Mouse (Mus musculus) myocyte (in vitro differentiated cells): ENCODE measurements around the gene Tcl1b5. TPM values are rescaled to one million over a fixed set of nuclear protein-coding genes. Genes with fewer than 3 reads are reported as not detected.
"Not testable (repeated sequence)": the region's sequence is repeated elsewhere in the genome, so short reads cannot be mapped to it uniquely, and the experiment has no call there.

Source experiments
- H3K27me3 ChIP-seq: one replicate; pipeline ENCODE4 v1.6.1; 2011; ENCODE audit not compliant: control insufficient read depth, insufficient read depth, insufficient read length
- H3K36me3 ChIP-seq: one replicate; pipeline ENCODE4 v1.6.1; 2011; ENCODE audit not compliant: control insufficient read depth, insufficient read depth
- H3K4me2 ChIP-seq: one replicate; pipeline ENCODE4 v1.6.1; 2011; ENCODE audit warnings: low read depth, control low read depth
- H3K4me3 ChIP-seq: one replicate; pipeline ENCODE4 v1.5.1; 2011; ENCODE audit warnings: mild to moderate bottlenecking, control low read depth, moderate library complexity
- H3K79me2 ChIP-seq: one replicate; pipeline ENCODE4 v1.6.1; 2011; ENCODE audit not compliant: control insufficient read depth, insufficient read depth
- H3ac ChIP-seq: one replicate; pipeline ENCODE4 v1.6.1; 2011; ENCODE audit not compliant: control insufficient read depth, insufficient read length
- CEBPB ChIP-seq: IDR thresholded peaks from 2 replicates; pipeline ENCODE4 v1.6.1; 2011; ENCODE audit warnings: mild to moderate bottlenecking, moderate library complexity; ENCODE audit not compliant: poor library complexity, insufficient read depth, severe bottlenecking
- E2F4 ChIP-seq: IDR thresholded peaks from one replicate; pipeline ENCODE4 v1.6.1; 2011; ENCODE audit warnings: mild to moderate bottlenecking, control low read depth, moderate library complexity; ENCODE audit not compliant: insufficient read depth
- MAX ChIP-seq: IDR thresholded peaks from one replicate; pipeline ENCODE4 v1.6.1; 2011; ENCODE audit warnings: low read depth, mild to moderate bottlenecking, control low read depth
- MYOD1 ChIP-seq, 3 experiments: IDR thresholded peaks; one replicate each; pipeline ENCODE4 v1.6.1; 2011; ENCODE audit warnings: control low read depth in 2 of 3, low read depth in 2 of 3, mild to moderate bottlenecking in 2 of 3, moderate library complexity in 1 of 3; ENCODE audit not compliant: insufficient read length in 2 of 3, control insufficient read depth in 1 of 3
- MYOG ChIP-seq, 3 experiments: IDR thresholded peaks; one replicate each; pipeline ENCODE4 v1.6.1; 2011; ENCODE audit warnings: control low read depth in 2 of 3, low read depth in 2 of 3, mild to moderate bottlenecking in 2 of 3; ENCODE audit not compliant: insufficient read length in 2 of 3, control insufficient read depth in 1 of 3, insufficient read depth in 1 of 3
- POLR2A ChIP-seq: IDR thresholded peaks from one replicate; pipeline ENCODE4 v1.6.1; 2011; ENCODE audit warnings: low read depth, mild to moderate bottlenecking, control low read depth, moderate library complexity; ENCODE audit not compliant: insufficient read length
- POLR2AphosphoS2 ChIP-seq: IDR thresholded peaks from one replicate; pipeline ENCODE4 v1.6.1; 2011; ENCODE audit warnings: low read depth, control low read depth; ENCODE audit not compliant: insufficient read length
- TCF3 ChIP-seq: IDR thresholded peaks from one replicate; pipeline ENCODE4 v1.6.1; 2011; ENCODE audit warnings: low read depth, control low read depth; ENCODE audit not compliant: insufficient read length
- USF1 ChIP-seq: IDR thresholded peaks from one replicate; pipeline ENCODE4 v1.6.1; 2011; ENCODE audit warnings: low read depth, mild to moderate bottlenecking, control low read depth, moderate library complexity
- polyA plus RNA-seq: library from polyadenylated mRNA; unstranded; fragments of >200 nt; fragmentation: generic; extraction: Trizol; gene quantifications from one replicate; pipeline ENCODE4 v1.2.1, GENCODE M21; 2012; ENCODE audit warnings: missing spikeins

The Tcl1b5 gene
- polyA plus RNA-seq, 1 experiment, result 0.04 TPM

GRCm38 (mm10) chr12:105159390-105159789, 16.8 kb upstream of the Tcl1b5 start, which contains the start of gene Tcl1b1:
Tcl1b1 (plus strand) TSS chr12:105159690.
- no peak within 1 kb of the TSS for H3ac ChIP-seq

DNA sequence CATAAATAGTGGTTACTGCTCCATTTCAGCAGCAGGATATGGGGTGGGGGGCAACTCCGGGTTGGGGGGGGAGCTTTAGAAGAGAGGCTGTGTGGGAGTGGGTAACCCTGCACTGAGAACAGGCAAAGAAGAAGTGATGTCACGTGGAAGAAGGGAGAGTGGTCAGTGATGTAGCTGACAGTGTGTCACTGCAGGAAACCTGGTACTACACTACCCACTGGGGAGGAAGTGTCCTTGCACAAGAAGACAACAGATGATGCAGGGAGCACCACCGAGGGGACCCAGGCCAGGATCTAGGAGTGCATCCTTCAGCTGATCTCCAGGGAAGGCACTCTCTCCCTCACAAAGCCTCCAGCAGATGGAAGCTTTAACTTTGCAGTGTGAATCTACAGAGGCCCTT, 9.4 kb upstream of the Tcl1b5 start:
- Histone ChIP-seq H3K79me2 (no peaks in the 10 kb centered on the region), H3K27me3 (no peaks in the 10 kb centered on the region), H3ac (no peak overlapping the region), H3K4me2 (no peak overlapping the region), H3K36me3 (no peaks in the 10 kb centered on the region), H3K4me3 (no peak overlapping the region)
- TF ChIP-seq MYOD1 (IDR thresholded peaks at IDR 0.05; ENCODE audit: control insufficient read depth in 1 of 3, insufficient read length in 2 of 3, low read depth in 2 of 3) (no peak), MYOG (IDR thresholded peaks at IDR 0.05; ENCODE audit: control insufficient read depth in 1 of 3, insufficient read depth in 1 of 3, insufficient read length in 2 of 3, low read depth in 2 of 3) (no peak), USF1 (no peak), TCF3 (no peak), CEBPB (no peak)

More at GRCm38 (mm10) chr12:105159390-105159789, 16.8 kb upstream of the Tcl1b5 start, which contains the start of gene Tcl1b1:
- TF ChIP-seq E2F4, result no peak
- TF ChIP-seq USF1, result no peak
- Histone ChIP-seq H3K27me3 (no peaks in the 10 kb centered on the region), H3K36me3 (no peaks in the 10 kb centered on the region), H3K79me2 (no peaks in the 10 kb centered on the region), H3K4me3 (no peak within 1 kb of the TSS), H3K4me2 (no peak within 1 kb of the TSS)

- Histone ChIP-seq H3ac (no peak overlapping the region), H3K4me3 (no peak overlapping the region), H3K79me2 (no peaks in the 10 kb centered on the region), H3K4me2 (no peak overlapping the region), H3K36me3 (no peaks in the 10 kb centered on the region), H3K27me3 (no peaks in the 10 kb centered on the region)
- TF ChIP-seq MYOG (IDR thresholded peaks at IDR 0.05; ENCODE audit: control insufficient read depth in 1 of 3, insufficient read depth in 1 of 3, insufficient read length in 2 of 3, low read depth in 2 of 3), result no peak
- TF ChIP-seq POLR2A, result no peak
- no peak for TF ChIP-seq POLR2AphosphoS2
- TF ChIP-seq MAX, result no peak
Measured at GRCm38 (mm10) chr12:105173366-105173765, 2.8 kb upstream of the Tcl1b5 start.

- not testable (repeated sequence) for H3K4me3 ChIP-seq, H3K27me3 ChIP-seq, H3K4me2 ChIP-seq, H3K79me2 ChIP-seq, H3K36me3 ChIP-seq, H3ac ChIP-seq
Measured at GRCm38 (mm10) chr12:105174318-105174717, 1.8 kb upstream of the Tcl1b5 start.

DNA sequence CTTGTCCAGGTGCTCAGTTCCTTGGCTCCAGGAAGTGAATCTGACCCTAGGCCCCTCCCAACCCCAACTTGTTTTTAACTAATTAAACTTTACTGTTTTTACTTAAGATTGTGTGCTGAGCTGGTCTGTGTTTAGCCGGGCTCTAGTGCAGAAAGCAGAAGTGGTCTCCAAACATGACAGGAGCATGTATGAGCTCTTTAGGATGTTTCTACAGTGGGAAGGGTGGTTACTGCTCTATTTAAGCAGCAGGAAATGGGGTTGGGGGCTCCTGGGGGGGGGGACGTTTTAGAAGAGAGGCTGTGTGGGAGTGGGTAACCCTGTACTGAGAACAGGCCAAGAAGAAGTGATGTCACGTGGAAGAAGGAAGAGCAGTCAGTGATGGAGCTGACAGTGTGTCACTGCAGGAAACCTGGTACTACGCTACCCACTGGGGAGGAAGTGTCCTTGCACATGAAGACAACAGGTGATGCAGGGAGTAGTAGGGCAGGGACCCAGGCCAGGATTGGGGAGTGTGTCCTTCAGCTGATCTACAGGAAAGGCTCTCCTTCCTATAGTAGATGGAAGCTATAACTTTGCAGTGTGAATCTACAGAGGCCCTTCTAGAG, 5.0 kb downstream of the Tcl1b5 start:
- not testable (repeated sequence) for H3K79me2 ChIP-seq, H3K4me3 ChIP-seq, H3ac ChIP-seq, H3K36me3 ChIP-seq, H3K4me2 ChIP-seq, H3K27me3 ChIP-seq

DNA sequence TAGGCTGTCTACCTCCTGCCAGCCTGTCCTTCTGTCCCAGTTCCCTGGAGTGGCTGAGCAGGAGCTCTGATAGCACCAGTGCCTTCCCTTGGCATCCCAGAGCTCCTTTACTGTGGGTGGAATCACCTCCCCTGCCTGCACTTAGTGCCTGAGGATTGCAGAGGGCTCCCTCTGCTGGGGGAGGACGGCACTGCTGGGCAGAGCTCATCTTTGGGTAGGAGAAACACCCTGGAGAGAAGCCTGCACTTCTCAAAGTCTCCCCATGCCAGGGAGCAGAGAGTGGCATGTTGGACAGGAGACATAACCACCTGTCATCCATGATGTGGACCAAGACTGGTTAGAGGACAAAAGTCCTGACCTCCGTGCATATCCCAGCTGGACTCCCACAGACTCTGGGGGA, 12.8 kb downstream of the Tcl1b5 start:
- H3K4me2 ChIP-seq, H3K4me3 ChIP-seq, H3ac ChIP-seq, H3K36me3 ChIP-seq, H3K79me2 ChIP-seq, H3K27me3 ChIP-seq: not testable (repeated sequence)

DNA sequence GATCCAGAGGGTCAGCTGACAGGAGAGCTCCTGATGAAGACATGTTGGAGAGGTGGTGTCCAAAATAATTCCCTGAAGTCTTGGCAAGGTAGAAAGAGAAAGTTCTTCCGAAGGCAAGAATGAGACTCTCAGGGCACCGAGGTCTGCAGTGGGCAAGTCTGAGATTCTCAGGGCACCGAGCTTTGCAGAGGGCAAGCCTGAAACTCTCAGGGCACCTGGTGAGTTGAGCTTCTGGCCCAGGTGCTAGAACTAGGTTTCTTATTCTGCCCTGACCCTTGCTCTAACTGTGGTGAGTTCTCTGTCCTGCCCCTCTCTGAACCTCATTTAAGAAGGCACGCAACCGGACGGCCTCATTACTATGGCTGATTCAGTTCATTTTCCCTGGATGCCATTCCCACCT, 14.6 kb downstream of the Tcl1b5 start, which contains the start of gene Tcl1b3:
Gene Tcl1b3, plus strand, starts transcription at position 301 of the 400 bp plus-strand sequence.
- not testable (repeated sequence) for H3K4me3 ChIP-seq, H3K36me3 ChIP-seq, H3K4me2 ChIP-seq, H3K79me2 ChIP-seq, H3ac ChIP-seq, H3K27me3 ChIP-seq

DNA sequence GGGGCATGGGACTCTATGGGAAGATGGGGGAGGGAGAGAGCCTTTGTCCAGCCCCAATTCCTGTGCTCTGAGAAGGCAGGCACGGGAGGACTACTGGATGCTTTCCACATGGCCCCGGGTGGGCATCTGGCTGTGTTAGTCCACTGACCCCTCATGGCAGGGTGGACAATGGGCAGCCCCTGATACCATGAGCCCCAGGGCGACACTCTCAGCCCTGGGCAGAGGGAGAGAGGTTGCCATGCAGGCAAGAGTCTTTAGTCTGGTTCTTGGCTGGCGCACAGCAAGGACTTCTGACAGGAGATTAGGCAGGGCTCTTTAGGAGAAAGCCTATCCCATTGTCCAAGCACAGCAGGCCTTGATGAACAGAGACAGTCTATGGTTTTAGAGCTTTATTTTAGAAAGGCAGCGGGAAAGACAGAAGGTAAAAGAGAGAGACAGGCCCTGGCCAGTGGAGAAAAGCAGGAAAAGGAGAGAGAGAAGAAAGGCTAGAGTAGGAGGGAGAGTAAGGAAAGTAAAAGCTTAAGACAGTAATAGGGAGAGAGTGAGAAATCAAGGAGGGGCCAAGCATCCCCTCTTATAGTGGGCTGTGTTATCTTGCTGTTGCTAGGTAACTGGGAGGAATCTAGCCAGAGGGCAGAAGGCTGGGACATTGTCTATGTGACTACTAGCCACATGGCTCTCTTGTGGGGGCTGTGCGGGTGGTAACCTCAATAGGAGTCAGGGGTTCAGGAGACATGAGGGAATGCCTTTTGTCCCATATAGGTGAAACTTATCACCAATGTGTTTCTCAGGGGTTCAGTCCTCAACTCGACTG, 23.7 kb downstream of the Tcl1b5 start:
- H3K27me3 ChIP-seq, H3K36me3 ChIP-seq, H3K4me3 ChIP-seq, H3K4me2 ChIP-seq, H3K79me2 ChIP-seq, H3ac ChIP-seq: not testable (repeated sequence)

DNA sequence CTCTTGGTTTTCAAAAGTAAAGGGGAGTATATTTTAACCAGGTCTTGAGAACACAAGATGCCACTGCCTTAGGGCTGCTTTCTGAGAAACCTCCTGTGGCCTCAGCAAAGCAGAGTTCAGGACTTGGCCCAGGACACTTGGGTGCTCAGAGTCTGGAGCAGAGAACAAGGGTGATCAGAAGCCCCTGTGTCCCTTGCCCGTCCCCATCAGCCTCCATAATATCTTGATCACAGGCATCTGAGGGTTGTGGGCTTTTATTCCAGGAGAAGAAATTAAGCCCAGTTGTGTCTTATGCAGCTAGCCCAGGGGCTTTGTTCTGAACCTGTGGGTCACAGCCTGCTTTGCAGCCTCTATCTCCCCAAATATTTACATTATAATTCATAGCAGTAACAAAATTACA, 25.5 kb downstream of the Tcl1b5 start, which contains the start of gene Tcl1b4:
Gene Tcl1b4, plus strand, starts transcription at position 301 of the 400 bp plus-strand sequence.
- not testable (repeated sequence) for H3K4me2 ChIP-seq, H3ac ChIP-seq, H3K27me3 ChIP-seq, H3K36me3 ChIP-seq, H3K4me3 ChIP-seq, H3K79me2 ChIP-seq
